Mouse (Mus musculus): ENCODE measurements at regions not wholly inside any gene's neighbourhood (a gene's known extent, or its start where the extent isn't known, plus 50 kb on each side); places are given as distances from the start of the nearest gene placed in this dataset.

DNA sequence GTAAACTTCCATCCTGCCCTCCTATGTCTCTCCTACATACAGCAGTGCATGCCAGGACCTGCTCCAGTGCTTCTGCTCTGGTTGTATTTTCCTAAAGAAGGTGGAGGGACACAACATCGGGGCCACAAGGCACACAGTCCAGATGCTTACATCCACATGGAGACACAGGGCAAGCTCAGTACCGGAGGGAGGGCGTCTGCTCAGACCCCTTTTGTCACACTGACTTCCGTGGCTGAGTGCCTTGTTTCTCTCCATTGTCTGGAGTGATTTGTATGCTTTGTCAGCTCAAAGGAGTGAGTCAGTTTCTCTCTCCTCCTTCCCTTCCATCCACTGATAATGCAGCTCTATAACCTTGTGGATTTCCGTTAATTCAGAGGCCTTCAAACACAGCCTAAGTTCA, 97.4 kb upstream of the Zfand5 start:
- H3K27ac ChIP-seq (ENCODE audit: control insufficient read depth, insufficient read depth, low read depth, low read length, poor library complexity) = no peak overlapping the region
- H3K4me1 ChIP-seq (ENCODE audit: control insufficient read depth, insufficient read depth, low read length) = peaks cover 5% of the 10 kb centered on the region
- no peak for TF ChIP-seq POLR2A (IDR thresholded peaks at IDR 0.05; ENCODE audit: borderline replicate concordance, control insufficient read depth, low read depth, low read length)
- TF ChIP-seq CTCF (IDR thresholded peaks at IDR 0.05; ENCODE audit: control insufficient read depth, insufficient read depth, low read length) = no peak

DNA sequence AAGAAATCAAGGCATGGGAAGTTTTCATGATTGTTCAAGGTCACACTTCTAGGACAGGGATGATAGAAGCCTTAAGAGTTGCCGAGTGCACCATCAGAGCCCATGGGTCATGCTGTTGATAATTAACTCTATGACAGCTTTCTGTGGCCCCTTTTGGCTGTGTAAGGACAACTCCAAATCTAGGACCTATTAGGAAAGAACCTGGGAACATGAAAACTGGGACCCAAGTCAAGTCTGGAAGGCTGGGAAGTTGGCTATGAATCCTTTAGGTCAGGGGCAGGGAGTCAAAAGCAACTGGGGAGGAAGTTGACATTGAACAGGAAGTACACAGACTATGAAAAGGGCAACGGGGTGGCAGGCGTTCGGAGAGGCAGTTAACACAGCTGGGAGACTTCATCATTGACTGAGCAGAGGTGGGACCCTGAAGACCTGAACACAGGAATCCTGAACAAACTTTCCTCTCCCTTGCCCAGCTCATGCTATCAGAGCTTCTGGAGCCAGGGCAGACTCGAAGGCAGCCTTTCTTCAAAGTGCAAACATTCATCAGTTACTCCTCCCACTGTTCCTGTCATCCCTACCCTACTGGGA, 98.1 kb upstream of the Zfand5 start:
- H3K27ac ChIP-seq (ENCODE audit: control insufficient read depth, insufficient read depth, low read depth, low read length, poor library complexity) = no peak overlapping the region

More for the DNA sequence above, 97.4 kb upstream of the Zfand5 start:
- H3K4me3 ChIP-seq (replicated peaks; ENCODE audit: control insufficient read depth, low read depth, low read length) = no peak overlapping the region
- WGBS = 57% methylated on average over 5 of the region's 5 CpGs

DNA sequence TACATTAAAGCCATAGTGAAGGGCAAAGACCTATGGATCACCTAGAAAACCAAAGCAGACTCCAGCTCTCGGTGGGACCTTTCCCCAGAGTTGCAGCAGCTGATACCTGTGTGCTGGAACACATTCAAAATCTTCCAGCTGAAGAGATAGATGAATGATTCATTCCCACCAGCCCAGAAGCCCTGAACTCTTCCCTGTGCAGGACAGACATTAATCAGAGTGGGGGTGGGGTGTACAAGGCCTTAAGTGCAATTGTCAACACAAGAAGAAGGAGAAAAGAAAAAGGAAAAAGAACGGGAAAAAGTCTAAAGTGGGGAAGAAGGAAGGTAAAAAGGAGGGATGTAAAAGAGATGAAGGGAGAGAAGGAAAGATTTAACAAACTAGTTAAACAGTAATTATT, 100.9 kb upstream of the Zfand5 start:
- H3K4me3 ChIP-seq (replicated peaks; ENCODE audit: control insufficient read depth, low read depth, low read length) = no peak overlapping the region
- no peak for TF ChIP-seq CTCF (IDR thresholded peaks at IDR 0.05; ENCODE audit: control insufficient read depth, insufficient read depth, low read length)
- TF ChIP-seq POLR2A (IDR thresholded peaks at IDR 0.05; ENCODE audit: borderline replicate concordance, control insufficient read depth, low read depth, low read length) = no peak
- 55% methylated on average over 2 of the region's 2 CpGs for WGBS
- no peak overlapping the region for H3K27ac ChIP-seq (ENCODE audit: control insufficient read depth, insufficient read depth, low read depth, low read length, poor library complexity)
- peaks cover 5% of the 10 kb centered on the region for H3K4me1 ChIP-seq (ENCODE audit: control insufficient read depth, insufficient read depth, low read length)

More for the DNA sequence above, 98.1 kb upstream of the Zfand5 start:
- Histone ChIP-seq H3K4me3 (replicated peaks; ENCODE audit: control insufficient read depth, low read depth, low read length) (no peak overlapping the region), H3K4me1 (ENCODE audit: control insufficient read depth, insufficient read depth, low read length) (peaks cover 5% of the 10 kb centered on the region)
- WGBS = 18% methylated on average over 5 of the region's 5 CpGs
- no peak for TF ChIP-seq CTCF (IDR thresholded peaks at IDR 0.05; ENCODE audit: control insufficient read depth, insufficient read depth, low read length)
- no peak for TF ChIP-seq POLR2A (IDR thresholded peaks at IDR 0.05; ENCODE audit: borderline replicate concordance, control insufficient read depth, low read depth, low read length)

DNA sequence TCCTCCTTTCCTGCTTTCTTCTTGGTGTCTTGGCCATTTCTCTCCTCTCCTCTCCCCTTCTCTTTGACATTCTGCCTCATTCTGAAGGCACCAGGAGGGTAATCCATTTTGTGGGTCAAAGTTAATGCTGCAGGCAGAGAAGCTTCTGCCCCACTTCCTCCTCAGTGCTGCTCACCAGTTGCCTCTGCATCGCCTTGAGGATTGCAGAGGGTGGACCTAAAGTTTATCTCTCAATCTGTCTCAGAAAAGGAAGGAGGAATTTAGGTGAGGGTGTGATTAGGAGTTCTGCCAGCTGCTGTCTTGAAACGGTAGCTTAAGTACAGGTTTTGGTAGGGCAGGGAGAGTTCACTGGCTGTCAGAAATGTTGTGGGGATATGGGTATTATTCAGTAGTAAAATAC, 101.3 kb upstream of the Zfand5 start:
- TF ChIP-seq CTCF (IDR thresholded peaks at IDR 0.05; ENCODE audit: control insufficient read depth, insufficient read depth, low read length) = no peak
- TF ChIP-seq POLR2A (IDR thresholded peaks at IDR 0.05; ENCODE audit: borderline replicate concordance, control insufficient read depth, low read depth, low read length) = no peak
- WGBS = 3% methylated on average over 2 of the region's 2 CpGs
- H3K27ac ChIP-seq (ENCODE audit: control insufficient read depth, insufficient read depth, low read depth, low read length, poor library complexity) = no peak overlapping the region
- H3K4me1 ChIP-seq (ENCODE audit: control insufficient read depth, insufficient read depth, low read length) = peaks cover 5% of the 10 kb centered on the region
- no peak overlapping the region for H3K4me3 ChIP-seq (replicated peaks; ENCODE audit: control insufficient read depth, low read depth, low read length)

DNA sequence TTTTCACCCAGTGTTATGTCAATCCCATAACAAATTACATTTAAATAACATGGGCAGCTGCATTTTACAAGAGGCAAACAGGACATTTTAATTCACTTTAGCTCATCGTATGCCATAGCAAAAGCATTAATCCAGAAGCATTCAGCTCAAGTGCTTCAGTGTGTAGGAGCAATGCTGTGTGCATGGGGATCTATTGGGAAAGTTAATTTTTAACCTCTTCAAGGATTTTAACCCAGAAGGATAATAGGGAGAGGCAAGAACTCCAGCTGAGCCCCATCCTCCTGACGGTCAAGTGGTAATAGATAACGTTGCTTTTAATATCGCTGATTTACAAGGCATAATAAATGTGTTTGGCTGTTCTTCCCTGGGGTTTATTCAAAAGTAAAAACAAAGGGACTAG, 105.1 kb upstream of the Zfand5 start:
- Histone ChIP-seq H3K4me1 (ENCODE audit: control insufficient read depth, insufficient read depth, low read length) (no peaks in the 10 kb centered on the region), H3K27ac (ENCODE audit: control insufficient read depth, insufficient read depth, low read depth, low read length, poor library complexity) (no peak overlapping the region), H3K4me3 (replicated peaks; ENCODE audit: control insufficient read depth, low read depth, low read length) (no peak overlapping the region)
- 89% methylated on average over 4 of the region's 4 CpGs for WGBS
- no peak for TF ChIP-seq POLR2A (IDR thresholded peaks at IDR 0.05; ENCODE audit: borderline replicate concordance, control insufficient read depth, low read depth, low read length)

DNA sequence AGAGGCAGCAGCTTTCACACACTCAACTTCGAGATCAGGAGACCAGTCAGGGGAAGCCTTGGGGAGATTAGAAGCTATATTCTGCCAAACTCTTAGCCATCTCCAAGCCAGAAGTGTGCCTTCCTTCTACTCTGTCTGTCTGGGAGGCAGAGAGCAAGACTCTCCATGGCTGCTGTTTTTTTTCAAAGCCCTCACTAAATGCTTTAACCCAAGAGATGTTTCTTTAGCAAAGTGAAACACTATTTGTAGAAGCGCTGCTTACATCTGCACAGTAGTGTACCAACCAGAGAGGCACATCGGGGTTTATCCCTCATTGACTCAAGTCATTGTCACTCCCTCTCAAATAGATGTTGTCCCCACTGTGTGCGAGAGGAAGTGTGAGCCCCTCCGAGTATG, 105.6 kb upstream of the Zfand5 start:
- no peak for TF ChIP-seq CTCF (IDR thresholded peaks at IDR 0.05; ENCODE audit: control insufficient read depth, insufficient read depth, low read length)
- no peak for TF ChIP-seq POLR2A (IDR thresholded peaks at IDR 0.05; ENCODE audit: borderline replicate concordance, control insufficient read depth, low read depth, low read length)
- 71% methylated on average over 5 of the region's 5 CpGs for WGBS
- no peaks in the 10 kb centered on the region for H3K4me1 ChIP-seq (ENCODE audit: control insufficient read depth, insufficient read depth, low read length)
- no peak overlapping the region for H3K4me3 ChIP-seq (replicated peaks; ENCODE audit: control insufficient read depth, low read depth, low read length)
- H3K27ac ChIP-seq (ENCODE audit: control insufficient read depth, insufficient read depth, low read depth, low read length, poor library complexity) = no peak overlapping the region

DNA sequence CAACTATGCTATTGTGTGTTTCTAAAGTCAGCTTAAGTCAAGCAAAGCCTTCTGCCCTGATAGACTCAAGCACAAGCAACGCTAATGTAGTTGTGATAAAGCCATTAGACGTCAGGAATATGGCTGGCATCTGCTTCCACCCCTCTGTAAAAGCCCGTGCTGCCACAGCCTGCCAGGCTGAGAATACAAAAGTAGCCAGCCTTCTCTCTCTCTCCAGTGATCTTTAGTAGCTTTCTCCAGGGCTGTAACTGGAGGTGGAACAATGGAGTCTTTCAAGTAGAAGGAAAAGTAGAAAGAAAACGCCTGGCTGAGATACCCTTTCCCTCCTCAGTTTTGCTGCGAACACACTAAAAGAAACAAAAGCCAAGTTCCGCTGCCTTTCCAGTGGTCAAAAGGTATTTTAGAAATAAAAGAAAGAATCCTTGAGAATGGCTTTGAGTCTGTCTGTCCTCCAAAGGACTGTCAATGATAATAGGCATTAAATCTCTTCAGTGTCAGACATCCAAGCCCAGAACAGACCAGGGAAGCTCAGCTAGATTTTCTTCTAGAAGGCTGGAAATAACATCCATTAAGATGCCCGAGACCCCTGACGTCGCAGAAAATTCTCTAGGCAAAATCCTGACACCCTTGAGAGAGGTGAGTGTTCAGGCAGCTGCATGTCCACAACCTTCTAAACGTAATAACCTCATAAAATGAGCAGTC, 106.2 kb upstream of the Zfand5 start:
- TF ChIP-seq POLR2A (IDR thresholded peaks at IDR 0.05; ENCODE audit: borderline replicate concordance, control insufficient read depth, low read depth, low read length) (no peak), CTCF (IDR thresholded peaks at IDR 0.05; ENCODE audit: control insufficient read depth, insufficient read depth, low read length) (no peak)
- H3K27ac ChIP-seq (ENCODE audit: control insufficient read depth, insufficient read depth, low read depth, low read length, poor library complexity) = no peak overlapping the region
- H3K4me3 ChIP-seq (replicated peaks; ENCODE audit: control insufficient read depth, low read depth, low read length) = no peak overlapping the region
- no peaks in the 10 kb centered on the region for H3K4me1 ChIP-seq (ENCODE audit: control insufficient read depth, insufficient read depth, low read length)
- WGBS = 80% methylated on average over 10 of the region's 10 CpGs

DNA sequence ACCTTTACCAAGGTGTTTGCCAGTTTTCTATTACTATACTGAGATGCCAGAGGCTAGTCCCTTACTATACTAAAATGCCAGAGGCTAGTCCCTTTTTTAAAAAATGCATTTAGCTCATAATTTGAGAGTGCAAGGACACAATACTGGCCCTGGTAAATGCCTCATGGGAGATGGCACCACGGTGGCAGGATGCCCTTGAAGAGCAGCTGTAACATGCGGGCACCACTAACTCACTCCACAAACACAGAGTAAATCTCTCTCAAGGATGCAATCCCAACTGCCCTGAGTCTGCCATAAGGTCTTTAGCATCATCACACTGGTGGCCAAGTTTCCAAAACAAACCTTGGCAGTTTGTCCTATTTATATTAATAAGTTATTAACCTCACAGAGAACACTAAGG, 108.1 kb upstream of the Zfand5 start:
- TF ChIP-seq POLR2A (IDR thresholded peaks at IDR 0.05; ENCODE audit: borderline replicate concordance, control insufficient read depth, low read depth, low read length) (no peak), CTCF (IDR thresholded peaks at IDR 0.05; ENCODE audit: control insufficient read depth, insufficient read depth, low read length) (no peak)
- no peak overlapping the region for H3K4me3 ChIP-seq (replicated peaks; ENCODE audit: control insufficient read depth, low read depth, low read length)
- no peak overlapping the region for H3K27ac ChIP-seq (ENCODE audit: control insufficient read depth, insufficient read depth, low read depth, low read length, poor library complexity)
- WGBS = 80% methylated on average over 2 of the region's 2 CpGs
- H3K4me1 ChIP-seq (ENCODE audit: control insufficient read depth, insufficient read depth, low read length) = no peaks in the 10 kb centered on the region

All from bone marrow, adult 2 months (tissue).